Mouse (Mus musculus) liver, adult 2 months (tissue): Measurements from ENCODE around the gene Glod4.

Experiments
- CTCF ChIP-seq: fragments of 200-500 bp; IDR thresholded peaks from 2 replicates; pipeline ENCODE4 v1.5.1; 2011; ENCODE audit warnings: low read depth, low read length, control low read depth
- POLR2A ChIP-seq: fragments of 200-500 bp; IDR thresholded peaks from 2 replicates; pipeline ENCODE4 v1.6.1; 2011; ENCODE audit warnings: low read length, control low read depth; ENCODE audit not compliant: insufficient read depth; ENCODE audit errors: extremely low read depth

DNA sequence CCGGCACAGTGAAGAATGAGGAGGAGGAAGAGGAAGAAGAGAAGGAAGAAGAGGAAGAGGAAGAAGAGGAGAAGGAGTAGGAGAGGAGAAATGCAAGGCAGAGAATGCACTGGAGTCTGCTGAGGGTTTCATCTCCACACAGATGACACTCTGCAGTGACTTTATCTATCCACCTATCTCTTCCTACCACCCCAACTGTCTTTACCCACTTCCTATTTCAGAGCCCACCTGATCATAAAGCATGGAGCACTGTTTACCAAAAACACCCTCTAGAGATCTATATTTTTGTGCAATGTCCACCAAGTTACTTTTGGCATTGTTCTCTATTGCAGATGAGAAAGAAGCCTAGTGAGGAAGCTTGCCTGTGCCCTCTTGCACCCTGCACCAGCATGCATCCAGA is 158.6 kb downstream of the Glod4 start:
- TF ChIP-seq CTCF (no peak), POLR2A (no peak)
